Mouse (Mus musculus) neural tube, embryonic 13.5 days (tissue): ENCODE measurements around the gene Gm11060. TPM values are rescaled to one million over a fixed set of nuclear protein-coding genes. Genes with fewer than 3 reads are reported as not detected.

Experiments
- ATAC-seq: fragments of 200-750 bp; cut with Nextera tagmentation; 2 replicates; pipeline ENCODE4 v1.8.0; 2017; ENCODE audit warnings: low read depth, mild to moderate bottlenecking, moderate TSS enrichment, moderate library complexity
- H3K27ac ChIP-seq: fragments of 300-500 bp; sonication (generic); replicated peaks from 2 replicates; pipeline ENCODE4 v1.5.1; 2015; ENCODE audit warnings: moderate library complexity, mild to moderate bottlenecking, inconsistent platforms
- H3K27me3 ChIP-seq: fragments of 300-500 bp; sonication (generic); 2 replicates; pipeline ENCODE4 v1.6.1; 2015; ENCODE audit warnings: mild to moderate bottlenecking, inconsistent platforms
- H3K36me3 ChIP-seq: fragments of 300-500 bp; sonication (generic); 2 replicates; pipeline ENCODE4 v1.6.1; 2015; ENCODE audit warnings: mild to moderate bottlenecking, inconsistent platforms
- H3K4me1 ChIP-seq: fragments of 300-500 bp; sonication (generic); replicated peaks from 2 replicates; pipeline ENCODE4 v1.6.1; 2015; ENCODE audit warnings: inconsistent platforms
- H3K4me2 ChIP-seq: fragments of 300-500 bp; sonication (generic); 2 replicates; pipeline ENCODE4 v1.6.1; 2015; ENCODE audit warnings: inconsistent platforms, mild to moderate bottlenecking, moderate library complexity
- H3K4me3 ChIP-seq: fragments of 300-500 bp; sonication (generic); 2 replicates; pipeline ENCODE4 v1.5.1; 2015; ENCODE audit warnings: mild to moderate bottlenecking, inconsistent platforms
- H3K9ac ChIP-seq: fragments of 300-500 bp; sonication (generic); 2 replicates; pipeline ENCODE4 v1.6.1; 2015; ENCODE audit warnings: moderate library complexity, mild to moderate bottlenecking, inconsistent platforms
- H3K9me3 ChIP-seq: fragments of 300-500 bp; sonication (generic); 2 replicates; pipeline ENCODE4 v1.6.1; 2016; ENCODE audit warnings: inconsistent platforms
- WGBS: fragments of 180-500 bp; shearing (Covaris S2); methylation state at CpG from one replicate; pipeline ENCODE4 v1.1.7; 2015; 5-methylcytosine and 5-hydroxymethylcytosine counted together
- polyA plus RNA-seq: library from polyadenylated mRNA; unstranded; fragments of >200 nt; fragmentation: Nextera tagmentation; extraction: Ambion mirVana; gene quantifications from 2 replicates; pipeline ENCODE4 v1.2.1, GENCODE M21; 2015

The Gm11060 gene
- not detected in 2 replicates for polyA plus RNA-seq

GRCm38 (mm10) chr2:105091718-105092117 is at the start of gene Gm11060:
Gene Gm11060 (plus strand): TSS chr2:105092018.
- Histone ChIP-seq H3K27ac (no peak within 1 kb of the TSS), H3K9me3 (no peaks in the 10 kb centered on the region), H3K4me1 (peaks cover 25% of the 10 kb centered on the region), H3K4me3 (no peak within 1 kb of the TSS), H3K27me3 (peaks cover 7% of the 10 kb centered on the region), H3K9ac (no peak within 1 kb of the TSS), H3K36me3 (no peaks in the 10 kb centered on the region), H3K4me2 (no peak within 1 kb of the TSS)
- no peak for ATAC-seq
- 89% methylated on average over 2 of the region's 2 CpGs for WGBS

- no peak overlapping the region for H3K27ac ChIP-seq
- no peaks in the 10 kb centered on the region for H3K27me3 ChIP-seq
- H3K9ac ChIP-seq = no peak overlapping the region
- H3K36me3 ChIP-seq = no peaks in the 10 kb centered on the region
- no peak overlapping the region for H3K4me2 ChIP-seq
- H3K9me3 ChIP-seq = no peaks in the 10 kb centered on the region
- no peak overlapping the region for H3K4me3 ChIP-seq
- ATAC-seq = no peak
- WGBS = 27% methylated on average over 4 of the region's 4 CpGs
- H3K4me1 ChIP-seq = no peaks in the 10 kb centered on the region
Observed at GRCm38 (mm10) chr2:105043152-105043551, 48.7 kb upstream of the Gm11060 start.

GRCm38 (mm10) chr2:105048301-105048700 is 43.5 kb upstream of the Gm11060 start:
- H3K27ac ChIP-seq = no peak overlapping the region
- H3K9me3 ChIP-seq = no peaks in the 10 kb centered on the region
- H3K4me2 ChIP-seq = no peak overlapping the region
- no peak overlapping the region for H3K4me3 ChIP-seq
- H3K9ac ChIP-seq = no peak overlapping the region
- WGBS = 62% methylated on average over 1 of the region's 1 CpGs
- H3K4me1 ChIP-seq = no peaks in the 10 kb centered on the region
- H3K27me3 ChIP-seq = no peaks in the 10 kb centered on the region
- no peaks in the 10 kb centered on the region for H3K36me3 ChIP-seq
- no peak for ATAC-seq

GRCm38 (mm10) chr2:105055529-105055928 is 36.3 kb upstream of the Gm11060 start:
- Histone ChIP-seq H3K4me2 (no peak overlapping the region), H3K4me3 (no peak overlapping the region), H3K9me3 (no peaks in the 10 kb centered on the region), H3K9ac (no peak overlapping the region), H3K27me3 (no peaks in the 10 kb centered on the region), H3K36me3 (no peaks in the 10 kb centered on the region), H3K4me1 (no peaks in the 10 kb centered on the region), H3K27ac (no peak overlapping the region)
- no peak for ATAC-seq
- 86% methylated on average over 1 of the region's 1 CpGs for WGBS

- no peak overlapping the region for H3K27ac ChIP-seq
- H3K36me3 ChIP-seq = no peaks in the 10 kb centered on the region
- ATAC-seq = no peak
- no peaks in the 10 kb centered on the region for H3K27me3 ChIP-seq
- no peak overlapping the region for H3K4me2 ChIP-seq
- 84% methylated on average over 7 of the region's 7 CpGs for WGBS
- H3K9ac ChIP-seq = no peak overlapping the region
- no peak overlapping the region for H3K4me3 ChIP-seq
- no peaks in the 10 kb centered on the region for H3K4me1 ChIP-seq
- H3K9me3 ChIP-seq = no peaks in the 10 kb centered on the region
Observed at GRCm38 (mm10) chr2:105058577-105059116, 33.2 kb upstream of the Gm11060 start.

GRCm38 (mm10) chr2:105062741-105063372 is 29.0 kb upstream of the Gm11060 start:
- no peaks in the 10 kb centered on the region for H3K36me3 ChIP-seq
- no peak overlapping the region for H3K9ac ChIP-seq
- H3K4me2 ChIP-seq = no peak overlapping the region
- H3K9me3 ChIP-seq = no peaks in the 10 kb centered on the region
- no peaks in the 10 kb centered on the region for H3K4me1 ChIP-seq
- no peak overlapping the region for H3K27ac ChIP-seq
- 53% methylated on average over 7 of the region's 7 CpGs for WGBS
- no peaks in the 10 kb centered on the region for H3K27me3 ChIP-seq
- H3K4me3 ChIP-seq = no peak overlapping the region
- ATAC-seq = no peak

- Histone ChIP-seq H3K9ac (no peak overlapping the region), H3K27ac (no peak overlapping the region), H3K9me3 (no peaks in the 10 kb centered on the region), H3K4me3 (no peak overlapping the region), H3K36me3 (no peaks in the 10 kb centered on the region), H3K4me2 (no peak overlapping the region), H3K4me1 (no peaks in the 10 kb centered on the region), H3K27me3 (no peaks in the 10 kb centered on the region)
- WGBS = 80% methylated on average over 4 of the region's 4 CpGs
- no peak for ATAC-seq
Observed at GRCm38 (mm10) chr2:105072496-105072895, 19.3 kb upstream of the Gm11060 start.

- no peaks in the 10 kb centered on the region for H3K36me3 ChIP-seq
- H3K9me3 ChIP-seq = no peaks in the 10 kb centered on the region
- no peak for ATAC-seq
- H3K4me1 ChIP-seq = no peaks in the 10 kb centered on the region
- no peak overlapping the region for H3K27ac ChIP-seq
- H3K27me3 ChIP-seq = no peaks in the 10 kb centered on the region
- WGBS = 48% methylated on average over 4 of the region's 4 CpGs
- H3K4me3 ChIP-seq = no peak overlapping the region
- no peak overlapping the region for H3K9ac ChIP-seq
- no peak overlapping the region for H3K4me2 ChIP-seq
Observed at GRCm38 (mm10) chr2:105074196-105074595, 17.6 kb upstream of the Gm11060 start.

GRCm38 (mm10) chr2:105075809-105076208 is 16.0 kb upstream of the Gm11060 start:
- 55% methylated on average over 5 of the region's 5 CpGs for WGBS
- Histone ChIP-seq H3K4me2 (no peak overlapping the region), H3K4me3 (no peak overlapping the region), H3K27me3 (no peaks in the 10 kb centered on the region), H3K36me3 (no peaks in the 10 kb centered on the region), H3K9ac (no peak overlapping the region), H3K9me3 (no peaks in the 10 kb centered on the region), H3K4me1 (no peaks in the 10 kb centered on the region), H3K27ac (no peak overlapping the region)
- ATAC-seq = no peak

- no peaks in the 10 kb centered on the region for H3K4me1 ChIP-seq
- ATAC-seq = no peak
- H3K9ac ChIP-seq = no peak overlapping the region
- no peaks in the 10 kb centered on the region for H3K36me3 ChIP-seq
- no peak overlapping the region for H3K4me3 ChIP-seq
- no peak overlapping the region for H3K27ac ChIP-seq
- peaks cover 7% of the 10 kb centered on the region; the same call in 1 of the 2 replicates for H3K27me3 ChIP-seq
- WGBS = 72% methylated on average over 7 of the region's 7 CpGs
- no peaks in the 10 kb centered on the region for H3K9me3 ChIP-seq
- H3K4me2 ChIP-seq = no peak overlapping the region
Observed at GRCm38 (mm10) chr2:105077151-105077550, 14.7 kb upstream of the Gm11060 start.

GRCm38 (mm10) chr2:105082256-105082790 is 9.5 kb upstream of the Gm11060 start:
- no peak overlapping the region for H3K4me3 ChIP-seq
- H3K9ac ChIP-seq = no peak overlapping the region
- H3K4me2 ChIP-seq = no peak overlapping the region
- no peaks in the 10 kb centered on the region for H3K4me1 ChIP-seq
- 30% methylated on average over 9 of the region's 9 CpGs for WGBS
- H3K27ac ChIP-seq = no peak overlapping the region
- H3K36me3 ChIP-seq = no peaks in the 10 kb centered on the region
- peaks cover 7% of the 10 kb centered on the region; the same call in 1 of the 2 replicates for H3K27me3 ChIP-seq
- H3K9me3 ChIP-seq = no peaks in the 10 kb centered on the region
- ATAC-seq = no peak

GRCm38 (mm10) chr2:105084035-105084434 is 7.8 kb upstream of the Gm11060 start:
- peaks cover 7% of the 10 kb centered on the region; the same call in 1 of the 2 replicates for H3K27me3 ChIP-seq
- no peaks in the 10 kb centered on the region for H3K36me3 ChIP-seq
- no peak for ATAC-seq
- no peak overlapping the region for H3K4me3 ChIP-seq
- H3K4me1 ChIP-seq = peaks cover 10% of the 10 kb centered on the region
- no peak overlapping the region for H3K27ac ChIP-seq
- H3K9ac ChIP-seq = no peak overlapping the region
- WGBS = 78% methylated on average over 4 of the region's 4 CpGs
- no peaks in the 10 kb centered on the region for H3K9me3 ChIP-seq
- no peak overlapping the region for H3K4me2 ChIP-seq
